Mouse (Mus musculus) small intestine, adult 2 months (tissue): ENCODE data around the gene Arv1. TPM values are rescaled to one million over a fixed set of nuclear protein-coding genes. Genes with fewer than 3 reads are reported as not detected.

Experiments
- H3K27ac ChIP-seq: fragments of 200-500 bp; 2 replicates; pipeline ENCODE4 v1.5.1; 2012; ENCODE audit warnings: low read depth, low read length, control low read depth, inconsistent platforms; ENCODE audit not compliant: insufficient read depth
- H3K27me3 ChIP-seq: fragments of 200-500 bp; 2 replicates; pipeline ENCODE4 v1.6.1; 2012; ENCODE audit warnings: mild to moderate bottlenecking, moderate library complexity, low read length, inconsistent platforms; ENCODE audit not compliant: control insufficient read depth, insufficient read depth
- H3K36me3 ChIP-seq: fragments of 200-500 bp; 2 replicates; pipeline ENCODE4 v1.6.1; 2012; ENCODE audit warnings: mild to moderate bottlenecking, low read length, control low read depth, inconsistent platforms; ENCODE audit not compliant: control insufficient read depth, insufficient read depth
- H3K4me1 ChIP-seq: fragments of 200-500 bp; 2 replicates; pipeline ENCODE4 v1.6.1; 2012; ENCODE audit warnings: low read length, inconsistent platforms, mixed read lengths; ENCODE audit not compliant: control insufficient read depth, insufficient read depth, insufficient read length
- H3K4me3 ChIP-seq: fragments of 200-500 bp; 2 replicates; pipeline ENCODE4 v1.5.1; 2012; ENCODE audit warnings: low read depth, mild to moderate bottlenecking, control low read depth, inconsistent platforms, low read length, moderate library complexity
- CTCF ChIP-seq: fragments of 200-500 bp; IDR thresholded peaks from 2 replicates; pipeline ENCODE4 v1.5.1; 2012; ENCODE audit warnings: low read depth, mild to moderate bottlenecking, control low read depth, inconsistent platforms, low read length, moderate library complexity, mixed read lengths; ENCODE audit not compliant: insufficient replicate concordance, insufficient read length; ENCODE audit errors: extremely low read depth
- POLR2A ChIP-seq: fragments of 200-500 bp; IDR thresholded peaks from 2 replicates; pipeline ENCODE4 v1.6.1; 2012; ENCODE audit warnings: low read depth, mild to moderate bottlenecking, control low read depth, inconsistent platforms, low read length, moderate library complexity
- WGBS: fragments of 180-500 bp; shearing (Covaris S2); methylation state at CpG from one replicate; pipeline ENCODE4 v1.1.7; 2018; 5-methylcytosine and 5-hydroxymethylcytosine counted together
- polyA plus RNA-seq: library from polyadenylated mRNA; depleted of rRNA; stranded (reverse); fragments of >200 nt; gene quantifications from 2 replicates; pipeline ENCODE4 v1.2.3, GENCODE M21; 2012

The Arv1 gene
- polyA plus RNA-seq, 1 experiment: 6.5 TPM

DNA sequence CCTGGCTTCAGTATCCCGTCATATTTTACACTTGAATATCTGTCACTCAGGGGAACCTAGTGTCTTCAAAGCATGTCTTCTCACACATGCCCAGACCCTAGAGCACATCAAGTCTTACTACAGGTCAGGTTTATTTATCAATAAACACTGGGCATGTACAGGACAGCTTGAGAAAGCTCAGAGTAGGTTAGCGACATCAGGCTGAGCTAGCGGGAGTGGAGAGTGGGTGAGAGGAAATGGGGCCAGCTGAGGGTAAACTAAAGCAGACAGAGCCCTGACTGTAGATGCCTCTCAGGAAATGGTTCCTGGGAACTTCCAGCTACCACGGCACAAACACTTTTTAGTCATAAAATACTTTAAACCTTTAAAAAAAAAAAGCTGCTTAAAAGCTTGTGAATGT lies 18.4 kb upstream of the Arv1 start:
- Histone ChIP-seq H3K4me1 (peaks cover 9% of the 10 kb centered on the region; the same call in 1 of the 2 replicates), H3K27me3 (no peaks in the 10 kb centered on the region), H3K27ac (no peak overlapping the region), H3K4me3 (no peak overlapping the region), H3K36me3 (peaks cover 14% of the 10 kb centered on the region)
- WGBS: 71% methylated on average over 4 of the region's 4 CpGs
- TF ChIP-seq CTCF: no peak

DNA sequence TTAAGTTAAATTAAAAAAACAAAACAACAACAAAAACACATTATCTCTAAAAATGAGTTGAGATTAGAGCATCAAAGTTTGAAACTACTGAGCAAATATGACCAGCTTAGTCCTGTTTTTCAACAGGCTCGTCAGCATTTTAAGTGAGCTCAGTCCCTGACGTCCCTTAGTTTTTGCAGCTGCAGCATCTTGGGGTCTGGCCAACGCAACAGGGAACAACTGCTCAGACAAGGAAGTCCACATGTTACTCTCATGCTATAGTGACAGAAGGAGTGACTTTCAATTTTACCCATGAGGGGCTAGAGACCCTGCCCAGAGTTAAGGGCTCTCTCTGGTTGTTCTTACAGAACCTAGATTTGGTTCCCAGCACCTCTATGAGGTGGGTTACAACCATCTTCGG lies 17.6 kb upstream of the Arv1 start:
- TF ChIP-seq CTCF (no peak), POLR2A (no peak)
- Histone ChIP-seq H3K27ac (no peak overlapping the region), H3K4me3 (no peak overlapping the region), H3K36me3 (peaks cover 15% of the 10 kb centered on the region), H3K4me1 (peaks cover 9% of the 10 kb centered on the region; the same call in 1 of the 2 replicates), H3K27me3 (no peaks in the 10 kb centered on the region)
- 91% methylated on average over 4 of the region's 4 CpGs for WGBS

DNA sequence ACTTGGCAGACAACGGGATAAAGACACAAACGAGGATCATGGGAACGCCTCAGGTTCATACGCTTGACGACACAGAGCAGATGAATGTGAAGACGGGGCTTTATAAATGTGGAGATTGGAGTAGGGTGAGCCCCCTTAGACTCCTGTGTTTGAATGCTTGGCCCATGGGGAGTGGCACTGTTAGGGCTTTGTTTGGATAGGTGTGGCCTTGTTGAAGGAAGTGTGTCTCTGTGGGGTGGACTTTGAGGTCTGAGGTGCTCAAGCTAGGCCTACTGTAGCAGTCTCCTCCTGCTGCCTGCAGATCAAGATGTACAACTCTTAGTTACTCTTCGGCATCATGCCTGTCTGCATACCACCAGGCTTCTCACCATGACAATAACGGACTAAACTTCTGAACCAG lies 16.1 kb upstream of the Arv1 start:
- WGBS: 86% methylated on average over 8 of the region's 8 CpGs
- Histone ChIP-seq H3K4me1 (peaks cover 6% of the 10 kb centered on the region; the same call in 1 of the 2 replicates), H3K4me3 (no peak overlapping the region), H3K27me3 (no peaks in the 10 kb centered on the region), H3K36me3 (peaks cover 21% of the 10 kb centered on the region), H3K27ac (no peak overlapping the region)
- TF ChIP-seq POLR2A (no peak), CTCF (no peak)

DNA sequence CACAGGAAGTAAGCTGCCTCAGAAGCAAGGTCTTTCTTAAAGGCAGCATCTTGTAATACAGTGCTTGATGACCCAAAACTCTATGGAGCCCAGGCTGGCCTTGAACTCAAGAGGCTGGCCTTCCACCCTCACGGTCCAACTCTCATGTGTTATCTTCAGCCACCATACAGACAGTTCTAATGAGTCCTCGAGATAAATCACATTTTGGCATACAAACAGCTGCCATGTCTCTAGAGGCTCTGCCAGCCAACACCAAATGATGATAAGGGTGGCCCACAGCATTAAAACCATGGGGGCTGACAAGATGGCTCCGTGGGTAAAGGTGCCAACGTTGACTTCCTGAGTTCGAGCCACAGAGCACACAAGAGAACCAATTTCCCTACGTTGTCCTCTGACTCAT lies 8.7 kb upstream of the Arv1 start:
- Histone ChIP-seq H3K4me3 (no peak overlapping the region), H3K36me3 (peaks cover 29% of the 10 kb centered on the region), H3K27me3 (no peaks in the 10 kb centered on the region), H3K4me1 (no peaks in the 10 kb centered on the region), H3K27ac (no peak overlapping the region)
- 89% methylated on average over 6 of the region's 6 CpGs for WGBS
- TF ChIP-seq CTCF: no peak
- TF ChIP-seq POLR2A: no peak

DNA sequence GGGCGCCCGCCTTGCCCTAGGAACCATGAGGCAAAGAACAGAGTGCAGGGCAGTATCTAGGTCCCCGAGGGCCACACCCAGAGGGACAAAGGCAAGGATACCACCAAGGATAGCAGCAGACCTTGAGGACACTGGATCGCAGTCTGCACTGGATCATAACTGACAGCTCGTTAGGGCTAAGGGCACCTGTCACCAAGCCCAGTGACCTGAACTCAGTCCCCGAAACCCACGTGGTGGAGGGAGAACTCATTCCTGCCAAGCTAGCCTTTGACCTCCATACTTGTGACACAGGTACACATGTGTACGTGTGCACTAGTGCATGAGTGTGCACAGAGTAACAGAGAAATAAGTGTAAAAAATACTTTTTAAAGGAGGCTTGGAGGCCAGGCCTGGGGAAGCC lies 6.2 kb upstream of the Arv1 start:
- 63% methylated on average over 8 of the region's 8 CpGs for WGBS
- no peak overlapping the region for H3K4me3 ChIP-seq
- H3K36me3 ChIP-seq: peaks cover 17% of the 10 kb centered on the region
- no peaks in the 10 kb centered on the region for H3K27me3 ChIP-seq
- no peak for TF ChIP-seq CTCF
- no peak for TF ChIP-seq POLR2A
- peaks cover 6% of the 10 kb centered on the region; the same call in 1 of the 2 replicates for H3K4me1 ChIP-seq
- H3K27ac ChIP-seq: no peak overlapping the region

DNA sequence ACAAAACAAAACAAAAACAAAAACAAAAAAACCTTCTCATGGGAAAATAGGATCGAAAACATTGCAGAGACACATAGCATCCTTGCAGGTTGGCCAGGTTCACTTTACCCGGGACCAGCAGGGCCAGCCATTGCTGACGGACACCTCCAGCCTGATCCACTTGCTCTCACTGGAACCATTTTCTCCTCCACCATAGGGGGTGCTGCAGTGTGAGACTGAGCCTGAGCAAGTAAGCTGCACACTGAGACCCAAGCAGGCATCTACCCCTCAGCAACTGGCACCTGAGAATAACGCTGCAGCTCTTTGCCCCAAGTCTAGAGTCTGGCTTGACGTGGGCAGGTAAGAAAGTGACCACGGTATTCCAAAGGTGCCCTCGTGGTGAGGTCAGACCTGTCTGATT lies 1.8 kb upstream of the Arv1 start:
- H3K4me3 ChIP-seq: no peak overlapping the region
- WGBS: 82% methylated on average over 7 of the region's 7 CpGs
- H3K36me3 ChIP-seq: no peaks in the 10 kb centered on the region
- H3K27ac ChIP-seq: no peak overlapping the region
- TF ChIP-seq POLR2A (no peak), CTCF (no peak)
- H3K4me1 ChIP-seq: peaks cover 8% of the 10 kb centered on the region; the same call in 1 of the 2 replicates
- H3K27me3 ChIP-seq: no peaks in the 10 kb centered on the region

DNA sequence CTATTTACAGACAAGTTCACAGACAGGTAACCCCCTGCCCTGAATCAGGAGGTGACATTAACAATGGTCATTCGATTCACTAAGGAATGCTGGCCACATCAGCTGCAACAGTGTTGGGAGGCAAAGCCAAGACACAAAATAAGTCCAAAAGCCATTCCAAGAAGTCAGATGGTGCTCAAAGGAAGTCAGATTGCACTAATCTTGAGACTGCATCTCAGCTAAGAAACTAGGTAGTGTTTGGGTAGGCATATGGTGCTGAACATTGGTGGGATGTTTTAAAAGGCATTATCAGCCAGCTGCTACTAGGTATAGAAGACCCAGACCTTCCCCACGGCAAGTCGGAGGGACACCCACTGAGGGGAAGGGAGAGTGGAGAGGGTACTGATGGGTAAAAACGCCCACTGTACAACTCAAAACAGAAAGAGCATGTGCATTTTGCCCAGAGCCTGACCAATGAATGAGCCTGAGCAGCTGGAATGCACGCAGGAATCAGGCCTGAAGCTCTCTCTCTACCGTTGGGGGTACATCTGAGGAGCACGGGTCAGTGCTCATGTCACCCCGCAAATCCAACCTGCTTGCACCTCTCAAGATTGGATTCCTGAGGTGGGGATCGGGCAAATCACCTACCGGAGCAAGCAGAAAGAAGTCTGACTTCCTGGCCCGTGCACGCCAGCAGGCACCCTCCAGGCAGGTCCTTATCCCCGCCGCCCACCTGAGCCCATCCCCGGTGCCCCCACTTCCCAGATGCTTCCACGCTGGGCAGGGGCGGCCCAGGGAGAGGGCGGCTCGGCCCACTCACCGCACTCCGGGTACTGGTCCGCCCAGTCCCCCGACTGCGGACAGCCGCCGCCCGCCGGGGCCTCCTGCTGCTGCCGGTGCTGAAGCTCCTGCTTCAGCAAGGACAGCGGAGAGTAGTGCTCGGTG lies 739 bp upstream of the Arv1 start:
- H3K27me3 ChIP-seq: no peaks in the 10 kb centered on the region
- 2% methylated on average over 31 of the region's 31 CpGs for WGBS
- no peaks in the 10 kb centered on the region for H3K36me3 ChIP-seq
- peaks cover 8% of the 10 kb centered on the region; the same call in 1 of the 2 replicates for H3K4me1 ChIP-seq
- H3K27ac ChIP-seq: no peak overlapping the region
- TF ChIP-seq CTCF (no peak), POLR2A (no peak)
- H3K4me3 ChIP-seq: peak overlapping the region; percentile 82

DNA sequence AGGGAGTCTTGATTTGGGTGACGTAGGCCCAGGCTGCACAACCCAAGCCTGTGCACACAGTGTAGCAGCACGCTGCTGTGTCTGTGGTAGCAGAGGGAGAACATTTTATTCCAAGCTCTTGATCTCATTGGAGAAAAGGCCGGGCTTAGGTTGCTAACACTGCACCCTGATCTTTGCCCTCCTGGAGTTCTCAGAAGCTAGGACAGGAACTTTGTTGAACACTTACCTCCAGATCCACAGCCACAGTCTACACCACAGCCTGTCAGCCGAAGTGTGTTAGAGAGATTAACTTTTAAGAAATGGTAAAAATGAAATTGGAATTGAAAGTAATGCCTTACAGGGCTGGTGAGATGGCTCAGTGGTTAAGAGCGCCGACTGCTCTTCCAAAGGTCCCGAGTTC lies 2.4 kb downstream of the Arv1 start:
- Histone ChIP-seq H3K4me1 (peaks cover 8% of the 10 kb centered on the region; the same call in 1 of the 2 replicates), H3K4me3 (no peak overlapping the region), H3K27ac (no peak overlapping the region), H3K27me3 (no peaks in the 10 kb centered on the region), H3K36me3 (peaks cover 12% of the 10 kb centered on the region)
- TF ChIP-seq CTCF: no peak
- TF ChIP-seq POLR2A: no peak
- WGBS: 86% methylated on average over 7 of the region's 7 CpGs
